Mouse (Mus musculus) adrenal gland (tissue): Measurements from ENCODE around the gene Zfp968.
"Not testable (repeated sequence)": the region's sequence is repeated elsewhere in the genome, so short reads cannot be mapped to it uniquely, and the experiment has no call there.

Experiments used
- intact Hi-C: fragments of 180-260 bp; cut with DNase I; formaldehyde crosslinking; loops from one replicate; pipeline ENCODE4 v1.15.1; 2025
- long read RNA-seq, 2 experiments: library from polyadenylated mRNA; unstranded; transcript quantifications; one replicate each; pipeline ENCODE4 v2.0.0; 2020; ENCODE audit warnings: borderline replicate concordance in 1 of 2; ENCODE audit not compliant: insufficient replicate concordance in 1 of 2

Zfp968 gene
- long read RNA-seq, experiment 1, partial matches to known transcripts = 0 of 5 reads
- long read RNA-seq, experiment 1, other reads (novel, unspliced or antisense) = 4 of 5 reads
- long read RNA-seq, experiment 2, partial matches to known transcripts = 0 of 2 reads
- long read RNA-seq, experiment 2, other reads (novel, unspliced or antisense) = 2 of 2 reads

DNA sequence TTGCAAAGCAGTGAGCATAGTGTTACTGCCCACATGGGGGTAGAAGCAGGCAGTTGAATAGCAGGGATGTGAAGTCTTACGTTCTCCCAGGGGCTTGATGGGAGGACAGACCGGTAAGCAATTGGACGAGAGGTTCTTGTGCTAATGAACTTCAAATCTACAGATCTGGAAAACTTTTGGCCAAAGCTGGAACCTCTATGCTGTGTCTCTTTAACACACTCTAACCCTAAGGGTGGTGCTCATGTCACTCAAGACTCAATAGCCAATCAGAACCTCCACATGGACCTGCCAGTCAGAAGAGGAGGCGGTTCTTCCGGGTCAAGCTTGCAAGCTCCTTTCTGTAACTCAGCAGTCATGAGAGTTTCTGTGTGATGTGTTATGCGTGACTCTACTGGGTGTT lies at the start of gene Zfp968:
TSS of gene Zfp968 (plus strand) at position 301 of the 400 bp plus-strand sequence.
- intact Hi-C loops = not testable (repeated sequence)

DNA sequence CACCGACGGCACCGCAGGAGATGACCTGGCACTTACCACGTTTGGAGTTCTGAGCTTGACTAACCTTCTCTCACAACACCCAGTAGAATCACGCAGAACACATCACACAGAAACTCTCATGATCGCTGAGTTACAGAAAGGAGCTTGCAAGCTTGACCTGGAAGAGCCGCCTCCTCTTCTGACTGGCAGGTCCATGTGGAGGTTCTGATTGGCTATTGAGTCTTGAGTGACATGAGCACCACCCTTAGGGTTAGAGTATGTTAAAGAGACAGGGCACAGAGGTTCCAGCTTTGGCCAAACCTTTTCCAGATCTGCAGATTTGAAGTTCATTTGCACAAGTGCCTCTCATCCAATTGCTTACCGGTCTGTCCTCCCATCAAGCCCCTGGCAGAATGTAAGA lies 34.1 kb upstream of the Zfp968 start, which contains the start of gene Gm4631:
TSS of gene Gm4631 (minus strand) at position 101 of the 400 bp plus-strand sequence.
- intact Hi-C loops = not testable (repeated sequence)
